Mouse (Mus musculus): ENCODE data around the gene Gm43191.

The Gm43191 gene

GRCm38 (mm10) chr3:116618855-116619254, 62.2 kb downstream of the Gm43191 start:
- DNase-seq: no peak

GRCm38 (mm10) chr3:116615318-116616068, 65.6 kb downstream of the Gm43191 start:
- no peak for DNase-seq

GRCm38 (mm10) chr3:116614295-116614892, 66.7 kb downstream of the Gm43191 start, which contains the start of gene Trmt13:
Gene Trmt13 (minus strand): TSS chr3:116614587.
- DNase-seq: no peak

GRCm38 (mm10) chr3:116604570-116604969, 76.5 kb downstream of the Gm43191 start:
- no peak for DNase-seq

GRCm38 (mm10) chr3:116601781-116602180, 79.3 kb downstream of the Gm43191 start:
- DNase-seq: no peak

- DNase-seq: no peak
These were observed 80.1 kb downstream of the Gm43191 start for GRCm38 (mm10) chr3:116601005-116601404.

- DNase-seq: no peak
These were observed 81.4 kb downstream of the Gm43191 start for GRCm38 (mm10) chr3:116599705-116600104.

- no peak for DNase-seq
These were observed 85.5 kb downstream of the Gm43191 start for GRCm38 (mm10) chr3:116595603-116595991.

GRCm38 (mm10) chr3:116594728-116595602, 86.1 kb downstream of the Gm43191 start, which contains the start of gene Sass6:
Gene Sass6 (plus strand): TSS chr3:116594982.
- peak; percentile 98 for DNase-seq

- DNase-seq: no peak
These were observed 86.9 kb downstream of the Gm43191 start for GRCm38 (mm10) chr3:116594076-116594727.

Measured in kidney, adult 9 months (tissue).